Mouse (Mus musculus): Measurements from ENCODE around the gene Slitrk6. TPM values are rescaled to one million over a fixed set of nuclear protein-coding genes. Genes with fewer than 3 reads are reported as not detected.

Gene Slitrk6
- polyA plus RNA-seq (2011; ENCODE audit: insufficient read depth, insufficient read length, low replicate concordance, missing spikeins): not detected in 2 replicates

DNA sequence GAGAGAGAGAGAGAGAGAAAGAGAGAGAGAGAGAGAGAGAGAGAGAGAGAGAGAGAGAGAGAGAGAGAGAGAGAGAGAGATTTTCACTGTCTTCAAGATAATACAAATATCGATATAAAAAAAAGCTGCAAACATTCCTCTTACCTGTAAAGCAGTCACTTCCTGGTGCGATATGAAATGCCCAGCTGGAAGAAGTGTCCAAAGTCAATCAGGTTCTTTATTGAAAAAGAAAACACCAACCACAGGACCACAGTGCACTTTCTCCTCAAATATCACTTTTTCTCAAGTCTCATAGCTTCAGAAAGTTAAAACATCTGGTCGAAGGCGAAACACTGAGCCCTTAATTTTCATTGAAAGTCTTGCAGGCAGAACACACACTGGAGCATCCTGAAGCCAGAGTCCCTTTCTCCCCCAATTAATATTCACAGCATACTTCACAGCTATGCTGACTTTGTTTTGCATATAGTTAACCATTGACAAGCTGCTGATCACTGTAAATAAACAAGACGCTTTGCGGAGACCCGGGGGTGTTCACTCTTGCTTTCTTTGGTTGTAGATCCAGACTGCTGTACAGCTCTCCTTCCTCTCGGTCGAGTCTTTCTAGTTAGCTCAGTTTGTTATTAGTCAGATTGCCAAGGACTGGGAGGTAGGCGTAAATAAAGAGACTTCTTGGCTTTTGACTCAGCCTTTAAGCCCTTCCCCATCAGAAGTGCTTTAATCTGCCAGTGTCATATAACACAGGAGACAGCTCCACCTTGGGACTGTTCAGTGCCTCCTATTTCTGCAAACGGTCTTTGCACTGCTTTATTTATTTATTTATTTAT, at the start of gene Slitrk6:
Gene Slitrk6, minus strand, starts transcription at position 666 of the 824 bp plus-strand sequence.
- no peak within 1 kb of the TSS for H3K4me3 ChIP-seq (replicated peaks; ENCODE audit: control insufficient read depth, low read depth, low read length)
- H3K4me1 ChIP-seq (ENCODE audit: control insufficient read depth, insufficient read depth, low read length): no peaks in the 10 kb centered on the region
- H3K27ac ChIP-seq (ENCODE audit: control insufficient read depth, insufficient read depth, low read depth, low read length, poor library complexity): no peak within 1 kb of the TSS
- TF ChIP-seq CTCF (IDR thresholded peaks at IDR 0.05; ENCODE audit: control insufficient read depth, insufficient read depth, low read length) (no peak), POLR2A (IDR thresholded peaks at IDR 0.05; ENCODE audit: borderline replicate concordance, control insufficient read depth, low read depth, low read length) (no peak)
- 66% methylated on average over 11 of the region's 11 CpGs for WGBS

DNA sequence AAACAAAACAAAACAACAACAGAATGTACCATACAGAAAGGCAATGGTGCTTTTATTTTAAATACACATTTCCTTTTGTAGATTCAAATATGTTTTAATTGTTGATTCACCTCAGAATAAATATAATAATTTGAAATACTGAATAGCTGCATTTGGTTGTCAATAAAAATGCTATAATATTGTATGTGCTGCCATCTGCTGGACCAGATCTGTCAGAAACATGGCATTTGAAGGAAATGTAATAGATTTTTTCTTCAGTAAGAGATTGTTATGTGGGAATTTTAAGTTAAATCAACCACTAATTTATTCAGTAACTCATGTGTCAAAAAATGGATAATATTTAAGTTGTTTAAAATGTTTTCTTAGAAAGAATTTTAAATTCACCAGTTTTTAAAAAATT, 22.6 kb upstream of the Slitrk6 start:
- no peak overlapping the region for H3K27ac ChIP-seq (ENCODE audit: control insufficient read depth, insufficient read depth, low read depth, low read length, poor library complexity)
- TF ChIP-seq CTCF (IDR thresholded peaks at IDR 0.05; ENCODE audit: control insufficient read depth, insufficient read depth, low read length) (no peak), POLR2A (IDR thresholded peaks at IDR 0.05; ENCODE audit: borderline replicate concordance, control insufficient read depth, low read depth, low read length) (no peak)
- no peaks in the 10 kb centered on the region for H3K4me1 ChIP-seq (ENCODE audit: control insufficient read depth, insufficient read depth, low read length)
- H3K4me3 ChIP-seq (replicated peaks; ENCODE audit: control insufficient read depth, low read depth, low read length): no peak overlapping the region

DNA sequence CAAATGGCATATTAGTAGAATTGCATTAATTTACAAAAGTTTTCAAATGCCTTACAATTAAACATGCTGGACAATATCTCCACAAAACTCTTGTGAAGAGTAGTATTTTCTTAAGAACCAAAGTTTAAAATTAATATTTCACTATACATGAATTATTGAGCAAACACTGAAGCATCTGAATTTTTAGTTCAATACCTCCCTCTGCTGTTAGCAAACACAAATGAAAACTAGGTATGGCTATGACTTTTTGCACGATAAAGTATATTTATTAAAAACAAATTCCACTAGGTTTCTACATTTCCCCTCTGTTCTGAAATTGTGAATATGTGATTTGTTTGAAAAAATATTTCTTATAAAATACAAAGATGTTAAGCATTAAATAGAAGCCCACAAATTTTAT, 15.7 kb upstream of the Slitrk6 start:
- H3K4me3 ChIP-seq (replicated peaks; ENCODE audit: control insufficient read depth, low read depth, low read length): no peak overlapping the region
- H3K4me1 ChIP-seq (ENCODE audit: control insufficient read depth, insufficient read depth, low read length): no peaks in the 10 kb centered on the region
- no peak overlapping the region for H3K27ac ChIP-seq (ENCODE audit: control insufficient read depth, insufficient read depth, low read depth, low read length, poor library complexity)
- 69% methylated on average over 1 of the region's 1 CpGs for WGBS
- TF ChIP-seq CTCF (IDR thresholded peaks at IDR 0.05; ENCODE audit: control insufficient read depth, insufficient read depth, low read length): no peak
- no peak for TF ChIP-seq POLR2A (IDR thresholded peaks at IDR 0.05; ENCODE audit: borderline replicate concordance, control insufficient read depth, low read depth, low read length)

DNA sequence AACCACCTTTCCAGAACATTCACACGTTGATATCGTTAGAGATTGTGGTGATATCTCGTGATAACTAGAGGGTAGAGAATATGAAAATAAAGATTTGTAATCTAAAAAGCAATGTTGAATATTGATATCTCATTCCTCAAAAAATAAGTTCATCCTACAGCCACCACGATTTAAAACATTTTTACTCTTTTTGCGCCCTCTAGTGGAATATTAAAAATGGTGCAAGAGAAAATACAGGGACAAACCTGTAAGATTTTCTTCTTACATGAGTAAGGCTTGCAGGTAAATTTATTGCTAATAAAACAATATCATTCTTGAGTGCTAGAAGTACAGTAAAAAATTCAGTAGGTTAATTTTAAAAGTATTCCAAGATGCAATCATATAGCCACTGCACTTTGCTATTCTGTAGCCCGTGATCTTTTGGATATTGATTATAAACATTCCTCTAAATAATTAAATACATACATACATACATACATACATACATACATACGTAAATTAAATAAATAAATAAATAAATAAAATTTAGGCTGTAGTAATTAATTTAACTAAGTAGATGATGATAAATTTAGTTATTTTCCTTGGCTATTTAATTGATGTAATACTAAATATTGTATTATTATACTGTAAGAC, 7.8 kb upstream of the Slitrk6 start:
- TF ChIP-seq POLR2A (IDR thresholded peaks at IDR 0.05; ENCODE audit: borderline replicate concordance, control insufficient read depth, low read depth, low read length) (no peak), CTCF (IDR thresholded peaks at IDR 0.05; ENCODE audit: control insufficient read depth, insufficient read depth, low read length) (no peak)
- H3K4me3 ChIP-seq (replicated peaks; ENCODE audit: control insufficient read depth, low read depth, low read length): no peak overlapping the region
- no peak overlapping the region for H3K27ac ChIP-seq (ENCODE audit: control insufficient read depth, insufficient read depth, low read depth, low read length, poor library complexity)
- no peaks in the 10 kb centered on the region for H3K4me1 ChIP-seq (ENCODE audit: control insufficient read depth, insufficient read depth, low read length)
- WGBS: 26% methylated on average over 7 of the region's 7 CpGs

DNA sequence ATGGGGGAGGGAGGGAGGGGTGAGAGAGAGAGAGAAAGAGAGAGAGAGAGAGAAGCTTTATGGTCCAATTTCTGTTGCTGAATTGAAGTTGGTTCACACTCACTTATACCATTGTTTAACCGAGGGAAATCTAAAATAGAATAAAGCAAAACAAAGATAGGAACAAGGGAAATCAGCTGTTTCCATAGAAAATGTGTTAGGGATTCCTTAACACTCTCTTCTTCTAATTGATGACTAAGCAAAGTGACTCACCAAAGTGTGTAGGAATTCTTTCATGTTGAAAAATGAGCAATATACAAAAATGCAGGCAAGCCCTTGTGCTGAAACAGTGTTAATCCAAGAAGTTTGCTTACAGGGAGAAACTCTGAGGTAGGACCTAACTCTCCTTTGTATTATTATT, 6.0 kb upstream of the Slitrk6 start:
- TF ChIP-seq CTCF (IDR thresholded peaks at IDR 0.05; ENCODE audit: control insufficient read depth, insufficient read depth, low read length) (no peak), POLR2A (IDR thresholded peaks at IDR 0.05; ENCODE audit: borderline replicate concordance, control insufficient read depth, low read depth, low read length) (no peak)
- Histone ChIP-seq H3K4me3 (replicated peaks; ENCODE audit: control insufficient read depth, low read depth, low read length) (no peak overlapping the region), H3K4me1 (ENCODE audit: control insufficient read depth, insufficient read depth, low read length) (no peaks in the 10 kb centered on the region), H3K27ac (ENCODE audit: control insufficient read depth, insufficient read depth, low read depth, low read length, poor library complexity) (no peak overlapping the region)
- 22% methylated on average over 1 of the region's 1 CpGs for WGBS

DNA sequence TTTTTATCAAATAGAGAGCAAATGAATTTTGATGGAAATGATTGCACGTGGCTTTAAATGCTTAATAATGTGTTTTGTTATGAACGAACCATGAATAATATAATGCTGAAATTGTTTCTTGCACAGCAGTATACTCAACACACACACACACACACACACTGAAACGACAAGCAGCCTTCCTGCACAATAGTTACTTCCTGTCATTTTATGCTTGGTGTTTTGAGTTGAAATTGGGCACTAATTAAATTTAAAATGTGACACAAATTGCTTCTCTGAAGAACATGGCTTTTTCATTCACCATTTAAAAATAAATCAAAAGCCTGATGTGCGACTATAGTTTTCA, 330 bp upstream of the Slitrk6 start:
- Histone ChIP-seq H3K27ac (ENCODE audit: control insufficient read depth, insufficient read depth, low read depth, low read length, poor library complexity) (no peak overlapping the region), H3K4me1 (ENCODE audit: control insufficient read depth, insufficient read depth, low read length) (no peaks in the 10 kb centered on the region), H3K4me3 (replicated peaks; ENCODE audit: control insufficient read depth, low read depth, low read length) (no peak overlapping the region)
- no peak for TF ChIP-seq POLR2A (IDR thresholded peaks at IDR 0.05; ENCODE audit: borderline replicate concordance, control insufficient read depth, low read depth, low read length)
- TF ChIP-seq CTCF (IDR thresholded peaks at IDR 0.05; ENCODE audit: control insufficient read depth, insufficient read depth, low read length): no peak
- whole genome bisulfite sequencing: 46% methylated on average over 4 of the region's 4 CpGs

DNA sequence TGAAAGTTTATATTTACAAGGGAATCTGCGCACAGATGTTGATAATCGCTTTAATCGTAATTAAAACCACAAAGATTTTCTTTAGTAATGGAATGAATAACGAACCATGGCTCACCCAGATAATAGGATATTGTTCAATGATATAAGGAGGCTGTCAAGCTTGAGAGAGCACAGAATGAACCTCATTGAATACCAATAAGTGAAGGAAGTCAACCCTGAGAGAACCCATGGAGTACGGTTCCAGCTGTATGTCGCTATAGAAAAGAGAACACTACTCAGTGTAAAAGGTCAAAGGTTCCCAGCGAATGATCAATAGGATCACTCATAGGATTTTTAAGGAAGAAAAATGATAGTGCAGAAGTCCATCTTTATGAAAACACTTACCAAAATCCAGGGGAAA, 15.1 kb downstream of the Slitrk6 start:
- no peak overlapping the region for H3K27ac ChIP-seq (ENCODE audit: control insufficient read depth, insufficient read depth, low read depth, low read length, poor library complexity)
- whole genome bisulfite sequencing: 86% methylated on average over 7 of the region's 7 CpGs
- H3K4me1 ChIP-seq (ENCODE audit: control insufficient read depth, insufficient read depth, low read length): no peaks in the 10 kb centered on the region
- TF ChIP-seq POLR2A (IDR thresholded peaks at IDR 0.05; ENCODE audit: borderline replicate concordance, control insufficient read depth, low read depth, low read length): no peak
- no peak for TF ChIP-seq CTCF (IDR thresholded peaks at IDR 0.05; ENCODE audit: control insufficient read depth, insufficient read depth, low read length)
- no peak overlapping the region for H3K4me3 ChIP-seq (replicated peaks; ENCODE audit: control insufficient read depth, low read depth, low read length)

DNA sequence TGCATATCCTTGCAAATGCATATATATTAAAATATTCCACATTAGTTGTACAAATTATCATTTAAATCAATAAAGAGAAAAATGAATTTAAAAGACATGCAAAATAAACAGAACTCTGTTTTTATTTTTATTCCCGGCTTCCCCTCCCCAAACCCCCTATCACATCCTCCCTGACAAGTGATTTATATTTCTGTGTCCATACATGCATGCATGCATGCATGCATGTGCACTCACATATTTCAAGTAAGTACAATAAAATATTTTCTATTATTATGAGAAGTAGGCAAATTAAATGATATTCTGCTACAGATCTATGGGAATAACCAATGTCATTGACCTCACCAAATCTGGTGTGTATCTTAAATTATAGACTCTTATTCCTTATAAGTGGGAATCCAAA, 15.6 kb downstream of the Slitrk6 start:
- Histone ChIP-seq H3K4me1 (ENCODE audit: control insufficient read depth, insufficient read depth, low read length) (no peaks in the 10 kb centered on the region), H3K4me3 (replicated peaks; ENCODE audit: control insufficient read depth, low read depth, low read length) (no peak overlapping the region), H3K27ac (ENCODE audit: control insufficient read depth, insufficient read depth, low read depth, low read length, poor library complexity) (no peak overlapping the region)
- TF ChIP-seq CTCF (IDR thresholded peaks at IDR 0.05; ENCODE audit: control insufficient read depth, insufficient read depth, low read length) (no peak), POLR2A (IDR thresholded peaks at IDR 0.05; ENCODE audit: borderline replicate concordance, control insufficient read depth, low read depth, low read length) (no peak)
- WGBS: 83% methylated on average over 1 of the region's 1 CpGs
